Mouse (Mus musculus) neural tube, embryonic 15.5 days (tissue): ENCODE results near the gene Ccr3. TPM values are rescaled to one million over a fixed set of nuclear protein-coding genes. Genes with fewer than 3 reads are reported as not detected.
"Not testable (repeated sequence)": the region's sequence is repeated elsewhere in the genome, so short reads cannot be mapped to it uniquely, and the experiment has no call there.

Experiments used
- ATAC-seq: fragments of 200-750 bp; cut with Nextera tagmentation; 2 replicates; pipeline ENCODE4 v1.8.0; 2017; ENCODE audit warnings: mild to moderate bottlenecking, moderate TSS enrichment, moderate library complexity; ENCODE audit not compliant: low FRiP score
- H3K27ac ChIP-seq: fragments of 300-500 bp; sonication (generic); replicated peaks from 2 replicates; pipeline ENCODE4 v1.5.1; 2015; ENCODE audit warnings: mild to moderate bottlenecking, inconsistent platforms
- H3K27me3 ChIP-seq: fragments of 300-500 bp; sonication (generic); replicated peaks from 2 replicates; pipeline ENCODE4 v1.6.1; 2015; ENCODE audit warnings: inconsistent platforms
- H3K36me3 ChIP-seq: fragments of 300-500 bp; sonication (generic); 2 replicates; pipeline ENCODE4 v1.6.1; 2015; ENCODE audit warnings: inconsistent platforms
- H3K4me1 ChIP-seq: fragments of 300-500 bp; sonication (generic); 2 replicates; pipeline ENCODE4 v1.6.1; 2015; ENCODE audit warnings: inconsistent platforms
- H3K4me2 ChIP-seq: fragments of 300-500 bp; sonication (generic); 2 replicates; pipeline ENCODE4 v1.6.1; 2015; ENCODE audit warnings: inconsistent platforms, mild to moderate bottlenecking, moderate library complexity
- H3K4me3 ChIP-seq: fragments of 300-500 bp; sonication (generic); replicated peaks from 2 replicates; pipeline ENCODE4 v1.5.1; 2015; ENCODE audit warnings: mild to moderate bottlenecking, inconsistent platforms
- H3K9ac ChIP-seq: fragments of 300-500 bp; sonication (generic); replicated peaks from 2 replicates; pipeline ENCODE4 v1.6.1; 2015; ENCODE audit warnings: mild to moderate bottlenecking, inconsistent platforms
- H3K9me3 ChIP-seq: fragments of 300-500 bp; sonication (generic); replicated peaks from 2 replicates; pipeline ENCODE4 v1.6.1; 2016; ENCODE audit warnings: inconsistent platforms
- WGBS: fragments of 180-500 bp; shearing (Covaris S2); methylation state at CpG from one replicate; pipeline ENCODE4 v1.1.7; 2015; ENCODE audit warnings: mixed read lengths; 5-methylcytosine and 5-hydroxymethylcytosine counted together
- polyA plus RNA-seq: library from polyadenylated mRNA; unstranded; fragments of >200 nt; fragmentation: Nextera tagmentation; extraction: Ambion mirVana; gene quantifications from 2 replicates; pipeline ENCODE4 v1.2.1, GENCODE M21; 2015

The Ccr3 gene
- polyA plus RNA-seq, 1 experiment from 2014 or later = not detected

DNA sequence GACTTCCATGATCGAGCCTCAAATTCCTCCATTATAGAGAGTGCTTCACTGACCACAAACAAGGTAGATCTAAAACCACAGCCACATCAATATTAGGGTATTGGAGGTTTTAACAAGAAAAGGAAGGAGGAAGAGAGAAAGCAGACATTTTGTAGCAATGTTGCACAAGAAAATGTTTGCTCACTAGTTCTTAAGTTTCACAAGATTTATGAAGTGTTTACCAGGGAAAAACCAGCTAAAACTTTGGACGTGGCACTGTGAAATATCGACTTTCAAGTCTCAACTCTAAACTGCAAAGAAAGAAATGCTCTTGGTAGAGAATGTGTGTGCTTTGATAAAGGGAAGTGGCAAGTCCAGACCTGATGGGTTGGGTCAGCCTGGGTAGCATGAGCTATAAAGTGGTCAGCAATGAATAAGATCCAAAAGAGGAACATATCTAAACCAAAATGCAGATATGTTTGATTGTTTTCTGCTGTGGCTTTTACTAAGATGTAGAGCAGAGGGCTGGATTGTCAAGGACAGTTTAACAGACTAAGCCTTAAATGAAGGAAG, 34.5 kb downstream of the Ccr3 start:
- ATAC-seq = no peak
- 86% methylated on average over 3 of the region's 3 CpGs for WGBS

DNA sequence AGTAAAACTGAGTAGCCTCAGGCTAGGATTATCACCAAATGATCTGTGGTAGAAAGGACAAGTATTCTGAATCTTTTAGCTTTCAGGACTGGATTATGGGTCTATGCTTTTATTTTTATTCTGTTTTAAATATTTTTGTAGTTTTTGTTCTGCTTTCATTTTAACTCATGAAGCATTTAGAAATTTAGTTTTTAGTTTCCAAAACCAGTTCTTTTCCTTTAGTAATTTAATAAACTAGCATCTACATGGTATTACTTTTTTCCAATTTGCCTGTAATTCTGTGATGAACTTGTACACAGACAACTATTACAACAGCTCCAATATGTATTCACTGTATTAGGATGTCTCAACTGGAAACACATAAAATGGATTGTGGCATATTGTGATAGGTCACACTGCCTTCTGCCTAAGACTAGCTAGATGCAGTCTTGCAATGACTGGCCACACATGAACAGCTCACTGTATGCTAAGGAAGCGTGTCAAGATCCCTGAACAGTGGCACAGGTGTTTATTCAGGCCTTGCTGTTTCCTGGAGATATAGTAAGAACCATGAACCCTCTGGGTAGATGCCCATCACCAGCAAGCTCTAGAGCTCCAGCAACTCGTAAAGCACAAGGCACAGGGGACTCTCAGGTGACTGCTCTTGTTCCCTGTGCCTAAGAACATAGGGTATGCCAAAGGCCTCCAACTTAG, 38.0 kb downstream of the Ccr3 start:
- no peak overlapping the region for H3K9ac ChIP-seq
- H3K36me3 ChIP-seq = no peaks in the 10 kb centered on the region
- 68% methylated on average over 2 of the region's 2 CpGs for WGBS
- no peak overlapping the region for H3K4me3 ChIP-seq
- ATAC-seq = no peak
- no peaks in the 10 kb centered on the region for H3K4me1 ChIP-seq
- no peaks in the 10 kb centered on the region for H3K27me3 ChIP-seq
- no peak overlapping the region for H3K4me2 ChIP-seq
- no peaks in the 10 kb centered on the region for H3K9me3 ChIP-seq
- H3K27ac ChIP-seq = no peak overlapping the region

More for the DNA sequence above, 34.5 kb downstream of the Ccr3 start:
- H3K9me3 ChIP-seq = no peaks in the 10 kb centered on the region
- H3K27ac ChIP-seq = no peak overlapping the region
- H3K4me1 ChIP-seq = no peaks in the 10 kb centered on the region
- H3K27me3 ChIP-seq = no peaks in the 10 kb centered on the region
- no peaks in the 10 kb centered on the region for H3K36me3 ChIP-seq
- H3K4me3 ChIP-seq = no peak overlapping the region
- H3K9ac ChIP-seq = no peak overlapping the region
- no peak overlapping the region for H3K4me2 ChIP-seq

DNA sequence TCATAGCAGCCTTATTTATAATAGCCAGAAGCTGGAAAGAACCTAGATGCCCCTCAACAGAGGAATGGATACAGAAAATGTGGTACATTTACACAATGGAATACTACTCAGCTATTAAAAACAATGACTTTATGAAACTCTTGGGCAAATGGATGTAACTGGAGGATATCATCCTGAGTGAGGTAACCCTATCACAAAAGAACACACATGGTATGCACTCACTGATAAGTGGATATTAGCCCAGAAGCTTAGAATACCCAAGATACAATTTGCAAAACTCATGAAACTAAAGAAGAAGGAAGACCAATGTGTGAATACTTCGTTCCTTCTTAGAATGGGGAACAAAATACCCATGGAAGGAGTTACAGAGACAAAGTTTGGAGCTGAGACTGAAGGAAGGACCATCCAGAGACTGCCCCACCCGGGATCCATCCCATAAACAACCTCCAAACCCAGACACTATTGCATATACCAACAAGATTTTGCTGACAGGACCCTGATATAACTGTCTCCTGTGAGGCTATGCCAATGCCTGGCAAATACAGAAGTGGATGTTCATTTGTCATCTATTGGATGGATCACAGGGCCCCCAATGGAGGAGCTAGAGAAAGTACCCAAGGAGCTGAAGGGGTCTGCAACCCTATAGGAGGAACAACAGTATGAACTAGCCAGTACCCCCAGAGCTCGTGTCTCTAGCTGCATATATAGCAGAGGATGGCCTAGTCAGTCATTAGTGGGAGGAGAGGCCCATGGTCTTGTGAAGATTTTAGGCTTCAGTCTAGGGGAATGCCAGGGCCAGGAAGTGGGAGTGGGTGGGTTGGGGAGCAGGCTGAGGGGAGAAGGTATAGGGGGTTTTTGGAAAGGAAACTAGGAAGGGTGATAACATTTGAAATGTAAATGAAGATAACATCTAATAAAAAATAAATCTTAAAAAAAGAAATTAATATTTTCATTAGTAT, 40.0 kb downstream of the Ccr3 start:
- H3K4me2 ChIP-seq, H3K4me3 ChIP-seq, H3K27me3 ChIP-seq, H3K9ac ChIP-seq, H3K36me3 ChIP-seq, H3K9me3 ChIP-seq, ATAC-seq, H3K4me1 ChIP-seq, H3K27ac ChIP-seq: not testable (repeated sequence)
- WGBS = 59% methylated on average over 3 of the region's 3 CpGs

DNA sequence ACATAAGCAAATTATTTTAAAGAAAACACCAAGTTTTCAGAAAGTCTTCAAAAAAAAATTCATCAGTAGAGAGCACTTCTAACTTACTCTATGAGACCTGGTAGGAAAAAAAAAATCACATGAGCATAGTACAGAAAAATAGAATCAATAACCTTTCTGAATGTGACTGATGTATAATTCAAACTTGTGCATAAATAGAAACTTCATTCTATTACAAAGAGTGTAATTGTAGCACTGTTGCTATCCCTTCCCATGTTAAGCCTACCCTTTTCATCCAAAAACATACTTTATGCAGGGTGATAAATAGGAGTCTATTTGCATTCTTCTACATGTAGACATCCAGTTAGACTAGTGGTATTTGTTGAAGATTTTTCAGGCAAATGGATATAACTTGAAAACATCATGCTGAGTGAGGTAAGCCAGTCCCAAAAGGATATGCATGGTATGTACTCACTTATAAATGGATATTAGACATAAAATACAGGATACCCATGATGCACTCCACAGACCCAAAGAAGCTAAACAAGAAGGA, 44.9 kb downstream of the Ccr3 start:
- H3K36me3 ChIP-seq = no peaks in the 10 kb centered on the region
- no peak for ATAC-seq
- H3K4me2 ChIP-seq = no peak overlapping the region
- no peak overlapping the region for H3K4me3 ChIP-seq
- no peaks in the 10 kb centered on the region for H3K9me3 ChIP-seq
- no peak overlapping the region for H3K27ac ChIP-seq
- no peak overlapping the region for H3K9ac ChIP-seq
- H3K4me1 ChIP-seq = no peaks in the 10 kb centered on the region
- no peaks in the 10 kb centered on the region for H3K27me3 ChIP-seq

DNA sequence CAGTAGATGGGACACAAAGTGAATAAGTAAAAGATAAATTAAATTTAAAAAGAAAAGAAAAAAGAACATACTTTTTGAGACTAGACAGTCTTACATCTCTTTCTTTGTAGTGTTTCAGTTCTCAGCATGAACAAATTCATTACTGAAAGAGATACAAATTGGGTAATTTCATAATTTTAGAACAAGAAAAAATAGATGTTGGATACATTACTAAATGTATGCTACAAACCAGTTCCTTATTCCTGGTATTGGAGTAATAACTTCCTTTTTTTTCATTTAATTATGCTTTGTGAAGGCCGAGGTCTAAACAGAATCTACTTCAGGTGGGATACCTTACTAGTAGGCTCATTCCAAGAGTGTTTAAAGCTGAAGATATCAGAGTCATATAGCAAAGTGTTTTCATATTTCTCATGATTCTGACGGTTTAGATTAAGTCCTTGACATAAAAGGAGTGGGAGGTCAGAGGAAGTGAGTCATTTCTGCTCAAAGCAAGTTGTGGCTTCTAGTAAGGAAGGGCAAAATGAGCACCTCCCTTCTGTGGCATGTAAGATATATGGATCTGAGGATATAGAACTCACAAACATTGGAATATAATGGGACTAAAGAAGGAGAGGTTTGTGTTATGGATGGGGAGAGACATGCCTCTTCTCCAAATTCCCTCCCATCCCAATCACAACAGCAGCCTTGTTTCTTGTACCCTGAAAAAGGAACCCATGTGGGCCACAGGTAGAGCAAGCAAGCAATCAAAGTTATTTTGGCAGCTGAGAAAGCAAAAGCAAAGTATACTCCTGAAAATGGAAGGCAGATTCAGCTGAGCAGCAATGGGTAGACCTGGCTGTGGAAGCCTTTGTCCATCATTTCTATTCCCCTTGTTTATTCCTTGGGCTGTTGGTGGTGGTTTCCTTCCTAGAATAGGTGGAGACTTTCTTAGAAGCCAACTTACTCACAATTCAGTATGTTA, 46.6 kb downstream of the Ccr3 start:
- no peak overlapping the region for H3K9ac ChIP-seq
- ATAC-seq = no peak
- 69% methylated on average over 2 of the region's 2 CpGs for WGBS
- no peak overlapping the region for H3K4me2 ChIP-seq
- no peaks in the 10 kb centered on the region for H3K4me1 ChIP-seq
- no peak overlapping the region for H3K4me3 ChIP-seq
- H3K36me3 ChIP-seq = no peaks in the 10 kb centered on the region
- H3K27me3 ChIP-seq = no peaks in the 10 kb centered on the region
- H3K27ac ChIP-seq = no peak overlapping the region
- H3K9me3 ChIP-seq = no peaks in the 10 kb centered on the region

DNA sequence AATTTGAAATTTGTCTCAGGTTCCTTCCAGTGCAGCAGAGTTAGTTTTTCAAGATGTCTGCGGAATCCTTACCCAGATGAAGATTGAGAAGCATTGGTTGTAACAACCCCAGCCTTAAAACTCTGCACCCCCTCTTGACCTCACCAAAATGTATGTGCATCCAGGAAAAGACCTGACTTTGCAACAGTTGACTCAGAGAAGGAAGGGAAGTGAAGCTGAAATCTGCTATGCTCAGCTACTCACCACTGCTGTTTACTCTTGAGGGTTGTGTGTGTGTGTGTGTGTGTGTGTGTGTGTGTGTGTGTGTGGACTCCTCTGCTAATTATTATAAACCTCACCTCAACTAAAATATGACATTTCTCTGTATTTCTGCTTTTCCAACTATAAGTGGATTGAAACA, 49.7 kb downstream of the Ccr3 start:
- Histone ChIP-seq H3K27ac (no peak overlapping the region), H3K9ac (no peak overlapping the region), H3K4me3 (no peak overlapping the region), H3K4me1 (no peaks in the 10 kb centered on the region), H3K4me2 (no peak overlapping the region), H3K9me3 (no peaks in the 10 kb centered on the region), H3K36me3 (no peaks in the 10 kb centered on the region), H3K27me3 (no peaks in the 10 kb centered on the region)
- WGBS = 86% methylated on average over 1 of the region's 1 CpGs
- ATAC-seq = no peak

DNA sequence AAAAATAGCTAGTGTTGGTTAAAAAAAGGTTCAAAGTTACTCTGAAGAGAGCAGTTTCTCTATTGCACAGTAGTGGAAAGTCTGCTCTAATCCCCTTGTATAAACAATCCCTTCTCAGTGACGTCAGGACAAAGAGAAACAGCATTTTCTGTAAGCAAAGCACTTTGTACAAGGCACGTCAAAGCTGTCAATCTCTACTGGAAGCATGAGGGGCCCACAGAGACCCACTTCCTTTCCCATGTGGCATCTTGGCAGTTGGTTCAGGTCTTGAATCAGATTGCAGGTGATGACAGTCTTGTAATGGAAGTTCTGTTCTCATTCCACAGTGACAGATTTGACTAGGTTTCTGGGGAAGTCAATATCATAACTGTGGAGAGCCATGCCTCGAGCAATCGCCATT, 58.0 kb downstream of the Ccr3 start:
- no peaks in the 10 kb centered on the region for H3K4me1 ChIP-seq
- no peak overlapping the region for H3K27ac ChIP-seq
- H3K27me3 ChIP-seq = no peaks in the 10 kb centered on the region
- H3K4me3 ChIP-seq = no peak overlapping the region
- 79% methylated on average over 4 of the region's 4 CpGs for WGBS
- no peaks in the 10 kb centered on the region for H3K9me3 ChIP-seq
- no peaks in the 10 kb centered on the region for H3K36me3 ChIP-seq
- no peak overlapping the region for H3K4me2 ChIP-seq
- H3K9ac ChIP-seq = no peak overlapping the region
- ATAC-seq = no peak

DNA sequence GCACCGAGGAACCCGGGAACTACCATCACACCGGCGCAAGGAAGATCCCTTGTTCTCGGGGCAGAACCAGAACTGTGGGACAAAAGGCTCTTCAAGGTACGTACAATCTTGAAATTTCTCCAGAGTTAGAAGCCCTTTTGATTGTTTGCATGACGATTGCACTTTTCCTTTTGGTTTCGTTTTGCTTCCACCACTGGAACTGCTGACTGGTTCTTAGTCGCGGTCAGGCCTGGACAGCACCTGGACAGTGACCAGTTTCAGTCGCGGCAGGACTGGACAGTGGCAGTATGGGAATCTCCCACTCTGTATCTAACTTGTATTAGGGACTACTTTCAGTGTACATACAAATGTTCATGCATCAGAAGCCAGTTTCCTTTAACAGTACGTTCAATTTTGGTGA, 58.7 kb downstream of the Ccr3 start:
- H3K36me3 ChIP-seq, H3K27ac ChIP-seq, H3K4me2 ChIP-seq, H3K9ac ChIP-seq, H3K27me3 ChIP-seq, H3K4me1 ChIP-seq, H3K4me3 ChIP-seq, ATAC-seq, H3K9me3 ChIP-seq: not testable (repeated sequence)
- 97% methylated on average over 13 of the region's 13 CpGs for WGBS

Other genes starting within 250 kb of the Ccr3 start
- 1.3 TPM in 1 of 2 replicates, not detected in the other for gene Cxcr6, start 215.5 kb upstream of the Ccr3 start, polyA plus RNA-seq
- gene Fyco1, start 170.1 kb upstream of the Ccr3 start, polyA plus RNA-seq = 14.4 and 14.7 TPM in 2 replicates
- gene Xcr1, start 159.9 kb upstream of the Ccr3 start, polyA plus RNA-seq = 0.06 and 0.08 TPM in 2 replicates
- gene Ccr1, start 53.3 kb upstream of the Ccr3 start, polyA plus RNA-seq = 0.65 and 1.5 TPM in 2 replicates
- gene Ccr1l1, start 43.6 kb upstream of the Ccr3 start, polyA plus RNA-seq = not detected in 2 replicates
- 0.28 and 1.9 TPM in 2 replicates for gene Ccr2, start 80.0 kb downstream of the Ccr3 start, polyA plus RNA-seq
- 0.86 and 0.95 TPM in 2 replicates for gene Ccr5, start 99.6 kb downstream of the Ccr3 start, polyA plus RNA-seq